Comparison of ENCODE assay signal across 16 mouse cellular contexts in genomic region chr19:53032647-53033046, GRCm38 (mm10). TPM values are rescaled to one million over a fixed set of nuclear protein-coding genes. Genes with fewer than 3 reads are reported as not detected.
A peak's percentile ranks its signal among the peaks of the same experiment; 100 is the strongest.
DNase-seq lines count a peak whose midpoint lies in the region; ATAC-seq lines count a peak whose summit lies in the region.
"Had no signal": no experiment of that assay in that cellular context is flagged by ENCODE, and none has a peak within 500 bp of the region (broad histone marks: within the 10 kb centered on the region; RNA-seq: fewer than 3 reads in every experiment).

No protein-coding gene starts in this region.

- H3K9me3 ChIP-seq in kidney, embryonic 16.5 days (ENCODE audit: low read length) = no peaks in the 10 kb centered on the region
- H3K9me3 ChIP-seq in kidney, embryonic 15.5 days (replicated peaks) = no peaks in the 10 kb centered on the region
- no peaks in the 10 kb centered on the region for H3K9me3 ChIP-seq in liver, embryonic 16.5 days (replicated peaks; ENCODE audit: control insufficient read depth, low read length)
- H3K9me3 ChIP-seq: hindbrain, embryonic 13.5 days; midbrain, embryonic 15.5 days had no signal

- peak; percentile 45 for DNase-seq in kidney, adult 18-20 months
- DNase-seq in thymus, postnatal 0 days (ENCODE audit: low spot score) = no peak
- no peak for DNase-seq in spleen, postnatal 14 days (ENCODE audit: low spot score in 2 of 2)
- DNase-seq in urinary bladder, postnatal 4 days (ENCODE audit: low spot score in 2 of 2) = no peak
- DNase-seq: cerebellum, adult 2 months; embryo, embryonic 11 days; thymus, postnatal 4 days had no signal

- no peak overlapping the region for H3K4me3 ChIP-seq in kidney, embryonic 16.5 days (ENCODE audit: low read length)
- no peak overlapping the region for H3K4me3 ChIP-seq in kidney, embryonic 15.5 days (replicated peaks)
- H3K4me3 ChIP-seq in liver, embryonic 16.5 days (ENCODE audit: low read depth, low read length) = peak overlapping the region; percentile 14; the same call in 1 of the 2 replicates
- H3K4me3 ChIP-seq: hindbrain, embryonic 13.5 days; left cerebral cortex, adult 2 months; midbrain, embryonic 15.5 days had no signal

- H3K27ac ChIP-seq in kidney, embryonic 16.5 days (ENCODE audit: low read length) = no peak overlapping the region; the same call in 1 of the 2 replicates
- H3K27ac ChIP-seq in kidney, embryonic 15.5 days = 0 out of 2 replicates have a peak overlapping the region, but pooled peaks have one; percentile 50
- peak overlapping the region; percentile 91 for H3K27ac ChIP-seq in liver, embryonic 16.5 days (ENCODE audit: low read length)
- H3K27ac ChIP-seq: hindbrain, embryonic 13.5 days; left cerebral cortex, adult 2 months; midbrain, embryonic 15.5 days had no signal

- WGBS in kidney, embryonic 16.5 days = 73% methylated on average over 3 of the region's 3 CpGs
- 65% methylated on average over 3 of the region's 3 CpGs for WGBS in kidney, embryonic 15.5 days
- WGBS in liver, embryonic 16.5 days (ENCODE audit: insufficient replicate concordance) = 16% methylated on average over 3 of the region's 3 CpGs

- H3K9ac ChIP-seq in kidney, embryonic 16.5 days (replicated peaks; ENCODE audit: low read length) = no peak overlapping the region
- no peak overlapping the region for H3K9ac ChIP-seq in kidney, embryonic 15.5 days
- H3K9ac ChIP-seq in liver, embryonic 16.5 days (ENCODE audit: low read depth, low read length) = peak overlapping the region; percentile 44
- H3K9ac ChIP-seq: hindbrain, embryonic 13.5 days; midbrain, embryonic 15.5 days had no signal

- no peak for ATAC-seq in kidney, embryonic 16.5 days (ENCODE audit: low FRiP score, low TSS enrichment)
- ATAC-seq in erythroblast, adult 5-6 weeks (replicated peaks; ENCODE audit: low FRiP score, poor library complexity, severe bottlenecking) = peak; percentile 12
- ATAC-seq in kidney, embryonic 15.5 days (replicated peaks; ENCODE audit: low FRiP score) = no peak; the same call in 1 of the 2 replicates
- ATAC-seq in liver, embryonic 16.5 days (ENCODE audit: low read depth) = peak; percentile 51
- ATAC-seq: CD4-positive, CD25-positive, alpha-beta regulatory T cell, adult 4 months; midbrain, embryonic 15.5 days had no signal

- H3K4me1 ChIP-seq in kidney, embryonic 16.5 days (ENCODE audit: insufficient read depth, low read length) = peaks cover 24% of the 10 kb centered on the region
- H3K4me1 ChIP-seq in kidney, embryonic 15.5 days = peaks cover 27% of the 10 kb centered on the region
- peaks cover 55% of the 10 kb centered on the region for H3K4me1 ChIP-seq in liver, embryonic 16.5 days (ENCODE audit: control insufficient read depth, low read depth, low read length)

- no peak overlapping the region for H3K4me2 ChIP-seq in kidney, embryonic 16.5 days (replicated peaks; ENCODE audit: low read depth, low read length)
- no peak overlapping the region for H3K4me2 ChIP-seq in kidney, embryonic 15.5 days
- H3K4me2 ChIP-seq in liver, embryonic 16.5 days (ENCODE audit: low read depth, low read length) = peak overlapping the region; percentile 60
- H3K4me2 ChIP-seq: hindbrain, embryonic 13.5 days; midbrain, embryonic 15.5 days had no signal

- peaks cover 15% of the 10 kb centered on the region for H3K36me3 ChIP-seq in kidney, embryonic 16.5 days (ENCODE audit: insufficient read depth, low read length)
- peaks cover 23% of the 10 kb centered on the region for H3K36me3 ChIP-seq in kidney, embryonic 15.5 days
- H3K36me3 ChIP-seq in liver, embryonic 16.5 days (ENCODE audit: control insufficient read depth, insufficient read depth) = peaks cover 15% of the 10 kb centered on the region

- H3K27me3 ChIP-seq in kidney, embryonic 16.5 days (ENCODE audit: insufficient read depth, low read length) = no peaks in the 10 kb centered on the region
- no peaks in the 10 kb centered on the region for H3K27me3 ChIP-seq in kidney, embryonic 15.5 days
- no peaks in the 10 kb centered on the region for H3K27me3 ChIP-seq in liver, embryonic 16.5 days (ENCODE audit: control insufficient read depth, insufficient read depth, low read depth, low read length)
- H3K27me3 ChIP-seq: hindbrain, embryonic 13.5 days; midbrain, embryonic 15.5 days; Patski had no signal

RNA-seq across cellular contexts. Expression of gene Xpnpep1, which starts 7.4 kb away (rescaled TPM):
- polyA plus RNA-seq in kidney, embryonic 16.5 days (2015; fragmentation: Nextera tagmentation; extraction: Ambion mirVana) = 166 and 167 TPM in 2 replicates
- total RNA-seq in erythroblast, adult 5-6 weeks (2015; ENCODE audit: low replicate concordance) = 17.1 and 32.0 TPM in 2 replicates
- 21.7 and 28.4 TPM in 2 replicates for total RNA-seq in erythroblast, adult 5-6 weeks (2017; ENCODE audit: low replicate concordance)
- polyA plus RNA-seq in kidney, embryonic 15.5 days (2015; fragmentation: Nextera tagmentation; extraction: Ambion mirVana) = 148 and 168 TPM in 2 replicates
- 85.5 and 91.8 TPM in 2 replicates for polyA plus RNA-seq in liver, embryonic 16.5 days (2015; fragmentation: Nextera tagmentation; extraction: Ambion mirVana)
- polyA plus RNA-seq in thymus, postnatal 0 days (2015; fragmentation: Nextera tagmentation; extraction: Ambion mirVana) = 79.6 and 81.6 TPM in 2 replicates

Comparison
In these comparisons a context has a peak if more than half of its experiments do, and no peak if none do; other contexts are left out.
1. ATAC-seq: peak in erythroblast, adult 5-6 weeks (single experiment) and liver, embryonic 16.5 days (single experiment); none in kidney, embryonic 16.5 days (single experiment) and kidney, embryonic 15.5 days (single experiment).